Mouse (Mus musculus): ENCODE measurements around the gene Gm28053.

DNA sequence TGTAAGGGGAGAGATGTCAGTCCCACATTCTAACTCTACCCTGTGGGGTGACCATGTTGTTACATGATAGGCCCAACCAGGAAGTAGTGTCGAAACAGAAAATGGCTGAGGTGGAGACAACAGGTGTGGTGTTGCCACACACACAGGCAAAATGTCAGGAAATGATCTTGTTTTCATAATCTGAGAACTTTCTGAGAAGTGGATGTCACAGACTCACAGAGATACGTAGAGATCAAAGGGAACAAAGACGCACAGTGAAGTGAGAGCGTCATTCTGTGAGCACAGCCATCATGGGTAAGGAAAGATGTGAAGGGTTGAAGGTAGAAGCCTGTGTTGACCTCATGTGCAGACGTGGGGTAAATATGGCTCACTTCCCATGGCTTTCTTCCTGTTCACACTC, 9.4 kb downstream of the Gm28053 start:
- no peak for TF ChIP-seq CTCF (IDR thresholded peaks at IDR 0.05; ENCODE audit: low read depth, low read length)
- TF ChIP-seq GATA1 (IDR thresholded peaks at IDR 0.05; ENCODE audit: borderline replicate concordance, low read length): no peak
- TF ChIP-seq TAL1 (conservative IDR thresholded peaks at IDR 0.05; ENCODE audit: low read depth, low read length): no peak
- no peak for TF ChIP-seq GATA2 (IDR thresholded peaks at IDR 0.05; ENCODE audit: borderline replicate concordance, low read depth, low read length)
